Mouse (Mus musculus) liver, adult 2 months (tissue): ENCODE data around the gene Tnik.

Source experiments
- CTCF ChIP-seq: fragments of 200-500 bp; IDR thresholded peaks from 2 replicates; pipeline ENCODE4 v1.5.1; 2011; ENCODE audit warnings: low read depth, low read length, control low read depth
- POLR2A ChIP-seq: fragments of 200-500 bp; IDR thresholded peaks from 2 replicates; pipeline ENCODE4 v1.6.1; 2011; ENCODE audit warnings: low read length, control low read depth; ENCODE audit not compliant: insufficient read depth; ENCODE audit errors: extremely low read depth

DNA sequence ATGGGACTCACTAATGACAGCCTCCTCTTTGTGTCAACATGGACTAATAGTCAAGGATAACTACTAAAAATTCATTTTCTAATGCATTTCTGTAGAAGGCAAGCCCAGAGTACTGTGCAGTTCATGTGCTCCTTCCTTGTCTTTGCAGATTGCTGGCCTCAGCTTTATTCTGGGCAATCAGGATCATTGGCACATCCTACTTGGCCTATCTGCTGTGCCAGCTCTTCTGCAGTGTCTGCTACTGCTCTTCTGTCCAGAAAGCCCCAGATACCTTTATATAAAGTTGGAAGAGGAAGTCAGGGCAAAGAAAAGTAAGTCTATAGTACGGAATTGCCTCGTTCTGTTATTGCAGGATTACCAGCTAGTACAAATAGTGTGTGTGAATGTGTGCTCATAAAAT lies 455.5 kb downstream of the Tnik start:
- no peak for TF ChIP-seq POLR2A
- no peak for TF ChIP-seq CTCF
